8 mouse cellular contexts compared by ENCODE assay signal in genomic region chr13:60941884-60942283, GRCm38 (mm10). TPM values are rescaled to one million over a fixed set of nuclear protein-coding genes. Genes with fewer than 3 reads are reported as not detected.
DNase-seq lines count a peak whose midpoint lies in the region; TF ChIP-seq lines count a peak whose summit lies in the region.
"Not testable (repeated sequence)": the region's sequence is repeated elsewhere in the genome, so short reads cannot be mapped to it uniquely, and the experiment has no call there.
"Had no signal": no experiment of that assay in that cellular context is flagged by ENCODE, and none has a peak within 500 bp of the region (broad histone marks: within the 10 kb centered on the region; RNA-seq: fewer than 3 reads in every experiment).

TSS of gene Tpbpa (minus strand) at chr13:60941984.

- not testable (repeated sequence) for TF ChIP-seq EP300 in ES-Bruce4 (IDR thresholded peaks at IDR 0.05; ENCODE audit: insufficient read depth, low read depth, low read length)

- not testable (repeated sequence) for TF ChIP-seq CTCF in ES-Bruce4 (IDR thresholded peaks at IDR 0.05; ENCODE audit: low read depth, low read length)

- not testable (repeated sequence) for H3K36me3 ChIP-seq in ES-Bruce4 (ENCODE audit: control insufficient read depth, insufficient read depth, low read length, poor library complexity, severe bottlenecking)

- not testable (repeated sequence) for H3K4me1 ChIP-seq in ES-Bruce4 (ENCODE audit: control insufficient read depth, insufficient read depth, low read length)

- not testable (repeated sequence) for H3K4me3 ChIP-seq in ES-Bruce4 (ENCODE audit: low read depth, low read length)

- not testable (repeated sequence) for H3K9me3 ChIP-seq in ES-Bruce4 (replicated peaks; ENCODE audit: control insufficient read depth, insufficient read depth, low read length, poor library complexity, severe bottlenecking)

- not testable (repeated sequence) for H3K9ac ChIP-seq in ES-Bruce4 (ENCODE audit: low read depth, poor library complexity, severe bottlenecking)

- DNase-seq in frontal cortex, adult 2 months (ENCODE audit: extremely low spot score in 1 of 2, low spot score in 1 of 2): not testable (repeated sequence)

- H3K27ac ChIP-seq in ES-Bruce4 (ENCODE audit: insufficient read depth, low read length): not testable (repeated sequence)

- not testable (repeated sequence) for TF ChIP-seq POLR2A in ES-Bruce4 (IDR thresholded peaks at IDR 0.05; ENCODE audit: insufficient read depth, low read length)

- H3K27me3 ChIP-seq in ES-Bruce4 (ENCODE audit: control insufficient read depth, insufficient read depth, low read length, poor library complexity, severe bottlenecking): not testable (repeated sequence)

RNA-seq across cellular contexts. Expression of gene Tpbpa, which starts in this region (rescaled TPM):
- 14.2 and 34.1 TPM in 2 replicates for polyA plus RNA-seq in ES-Bruce4 (2011; ENCODE audit: insufficient read depth, insufficient read length, low read depth, missing spikeins)
- polyA plus RNA-seq in frontal cortex, adult 2 months (2012; rRNA removed): 25.3 and 50.1 TPM in 2 replicates
- polyA plus RNA-seq: activated CD4-positive, CD25-positive, alpha-beta regulatory T cell, adult 4 months; adrenal gland, adult 2 months; C2C12; CD4-positive, CD25-positive, alpha-beta regulatory T cell, adult 4 months; G1E; Patski had no signal
